Mouse (Mus musculus): ENCODE measurements around the gene Frat2.

DNA sequence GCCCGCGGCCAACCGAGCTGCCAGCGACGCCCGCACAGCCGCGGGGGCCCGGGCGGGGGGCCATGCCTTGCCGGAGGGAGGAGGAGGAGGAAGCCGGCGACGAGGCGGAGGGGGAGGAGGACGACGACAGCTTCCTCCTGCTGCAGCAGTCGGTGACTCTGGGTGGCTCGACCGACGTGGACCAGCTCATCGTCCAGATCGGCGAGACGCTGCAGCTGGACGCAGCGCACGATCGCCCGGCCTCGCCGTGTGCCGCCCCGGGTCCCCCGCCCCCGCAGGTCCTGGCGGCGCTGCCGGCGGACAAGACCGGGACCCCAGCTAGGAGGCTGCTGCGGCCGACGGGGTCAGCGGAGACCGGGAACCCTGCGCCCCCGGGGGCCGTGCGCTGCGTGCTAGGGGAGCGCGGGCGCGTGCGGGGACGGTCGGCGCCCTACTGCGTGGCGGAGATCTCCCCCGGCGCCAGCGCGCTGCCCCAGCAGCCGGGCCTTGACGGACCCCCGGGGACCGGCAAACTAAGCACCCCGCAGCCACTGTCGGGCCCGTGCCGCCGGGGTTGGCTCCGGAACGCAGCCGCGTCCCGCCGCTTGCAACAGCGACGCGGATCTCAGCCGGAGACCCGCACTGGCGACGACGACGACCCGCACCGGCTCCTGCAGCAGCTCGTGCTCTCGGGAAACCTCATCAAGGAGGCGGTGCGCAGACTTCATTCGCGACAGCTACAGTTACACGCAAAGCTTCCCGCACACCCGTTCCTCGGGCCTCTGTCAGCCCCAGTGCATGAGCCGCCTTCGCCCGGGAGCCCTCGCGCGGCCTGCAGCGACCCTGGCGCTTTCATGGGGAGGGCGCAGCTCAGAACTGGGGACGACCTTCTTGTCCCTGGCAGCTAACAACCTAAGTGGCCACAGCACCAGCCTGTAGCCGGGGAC is 17.6 kb downstream of the Frat2 start:
- no peak for TF ChIP-seq GATA1 (IDR thresholded peaks at IDR 0.05; ENCODE audit: borderline replicate concordance, low read length)
- TF ChIP-seq FLI1 (IDR thresholded peaks at IDR 0.05; ENCODE audit: low read length) = no peak

Data from megakaryocyte, embryonic 14.5 days (primary cell).